Mouse (Mus musculus): ENCODE measurements at regions not wholly inside any gene's neighbourhood (a gene's known extent, or its start where the extent isn't known, plus 50 kb on each side); places are given as distances from the start of the nearest gene placed in this dataset.

DNA sequence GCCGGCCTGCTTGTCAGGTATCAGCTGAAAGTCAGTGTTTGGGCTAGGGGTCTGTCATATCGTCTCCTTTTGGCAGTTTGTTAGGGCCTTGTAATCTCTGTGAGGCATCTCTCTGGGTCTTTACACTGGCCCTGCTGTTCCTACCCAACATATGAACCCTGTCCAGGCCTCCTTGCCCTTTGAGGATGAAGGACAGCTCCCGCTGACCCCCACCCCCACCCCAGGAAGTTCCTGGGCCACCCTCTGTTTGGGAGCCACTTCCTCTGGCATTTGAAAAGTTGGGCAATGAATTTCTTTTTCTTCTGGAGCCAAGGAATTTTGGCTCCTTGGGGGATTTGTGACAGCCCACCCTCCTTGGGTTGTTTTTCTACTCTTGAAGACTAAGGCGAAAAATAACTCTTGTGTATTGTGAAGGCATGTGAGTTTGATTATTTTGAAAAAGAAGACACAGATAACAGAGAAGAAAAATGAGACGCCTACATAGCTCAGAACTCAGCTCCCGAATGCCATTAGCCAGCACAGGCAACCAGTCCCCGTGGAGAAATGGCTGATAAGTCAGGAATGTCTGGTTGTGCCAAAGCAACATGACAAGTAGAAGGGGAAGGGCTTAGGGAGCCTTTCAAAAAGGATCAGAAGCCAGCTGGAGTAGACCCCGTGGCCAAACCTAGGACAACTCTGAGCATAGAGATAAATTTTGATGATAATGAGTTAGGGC is 249.5 kb downstream of the Gm49356 start:
- 25% methylated on average over 8 of the region's 8 CpGs for WGBS
- Histone ChIP-seq H3K9me3 (ENCODE audit: low read length) (peaks cover 6% of the 10 kb centered on the region; the same call in 1 of the 2 replicates), H3K27me3 (replicated peaks; ENCODE audit: insufficient read depth, low read length) (no peaks in the 10 kb centered on the region), H3K36me3 (ENCODE audit: insufficient read depth, low read length) (no peaks in the 10 kb centered on the region), H3K4me2 (replicated peaks; ENCODE audit: low read depth, low read length) (no peak overlapping the region), H3K27ac (ENCODE audit: low read length) (peak overlapping the region; percentile 62; the same call in 1 of the 2 replicates), H3K4me3 (ENCODE audit: low read depth, low read length) (no peak overlapping the region), H3K4me1 (ENCODE audit: insufficient read depth, low read depth, low read length) (peaks cover 6% of the 10 kb centered on the region; the same call in 1 of the 2 replicates), H3K9ac (replicated peaks; ENCODE audit: low read depth) (no peak overlapping the region)
- peak; percentile 38; the same call in 1 of the 2 replicates for TF ChIP-seq EP300 (IDR thresholded peaks at IDR 0.05)
- TF ChIP-seq CTCF (IDR thresholded peaks at IDR 0.05): no peak
- DNase-seq (ENCODE audit: low spot score) (peak; percentile 58), ATAC-seq (peak; percentile 66)

- Histone ChIP-seq H3K4me2 (replicated peaks; ENCODE audit: low read depth, low read length) (no peak overlapping the region), H3K36me3 (ENCODE audit: insufficient read depth, low read length) (no peaks in the 10 kb centered on the region), H3K4me1 (ENCODE audit: insufficient read depth, low read depth, low read length) (peaks cover 6% of the 10 kb centered on the region; the same call in 1 of the 2 replicates), H3K27ac (ENCODE audit: low read length) (no peak overlapping the region), H3K9me3 (ENCODE audit: low read length) (no peaks in the 10 kb centered on the region), H3K27me3 (replicated peaks; ENCODE audit: insufficient read depth, low read length) (no peaks in the 10 kb centered on the region), H3K4me3 (ENCODE audit: low read depth, low read length) (no peak overlapping the region), H3K9ac (replicated peaks; ENCODE audit: low read depth) (no peak overlapping the region)
- no peak for TF ChIP-seq CTCF (IDR thresholded peaks at IDR 0.05)
- TF ChIP-seq EP300 (IDR thresholded peaks at IDR 0.05): 0 out of 2 replicates have a peak, but pooled peaks have one; percentile 32
- DNase-seq (ENCODE audit: low spot score) (no peak), ATAC-seq (no peak)
- WGBS: 62% methylated on average over 4 of the region's 4 CpGs
Observed at GRCm38 (mm10) chr15:59141621-59142020, 252.5 kb downstream of the Gm49356 start.

DNA sequence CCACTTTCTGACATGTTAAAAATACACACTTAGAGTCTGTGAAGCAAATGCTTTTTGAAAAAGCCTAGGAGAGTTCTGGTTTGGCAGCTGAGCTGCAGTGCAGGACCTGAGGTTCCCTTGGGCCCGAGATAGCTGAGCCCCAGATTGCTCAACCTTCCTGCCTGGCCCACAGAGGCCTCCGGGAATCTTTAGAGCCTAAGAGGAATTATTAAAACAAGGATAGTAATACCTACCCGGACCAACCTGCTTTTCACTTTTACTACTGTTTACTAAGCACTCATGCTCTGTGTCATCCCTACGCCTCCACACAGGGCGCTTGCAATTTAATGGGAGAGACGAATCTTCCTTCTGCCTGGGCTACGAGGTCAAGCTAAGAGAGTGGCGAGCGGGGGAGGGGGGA is 253.4 kb downstream of the Gm49356 start:
- ATAC-seq (no peak), DNase-seq (ENCODE audit: low spot score) (peak; percentile 37)
- H3K4me2 ChIP-seq (replicated peaks; ENCODE audit: low read depth, low read length): no peak overlapping the region
- TF ChIP-seq EP300 (IDR thresholded peaks at IDR 0.05) (no peak), CTCF (IDR thresholded peaks at IDR 0.05) (no peak)
- H3K4me3 ChIP-seq (ENCODE audit: low read depth, low read length): no peak overlapping the region
- H3K4me1 ChIP-seq (ENCODE audit: insufficient read depth, low read depth, low read length): peaks cover 6% of the 10 kb centered on the region; the same call in 1 of the 2 replicates
- no peak overlapping the region for H3K27ac ChIP-seq (ENCODE audit: low read length)
- no peaks in the 10 kb centered on the region for H3K9me3 ChIP-seq (ENCODE audit: low read length)
- no peaks in the 10 kb centered on the region for H3K36me3 ChIP-seq (ENCODE audit: insufficient read depth, low read length)
- no peak overlapping the region for H3K9ac ChIP-seq (replicated peaks; ENCODE audit: low read depth)
- 55% methylated on average over 9 of the region's 9 CpGs for WGBS
- H3K27me3 ChIP-seq (replicated peaks; ENCODE audit: insufficient read depth, low read length): no peaks in the 10 kb centered on the region

- H3K27me3 ChIP-seq (replicated peaks; ENCODE audit: insufficient read depth, low read length): no peaks in the 10 kb centered on the region
- no peak overlapping the region for H3K9ac ChIP-seq (replicated peaks; ENCODE audit: low read depth)
- no peak overlapping the region for H3K4me2 ChIP-seq (replicated peaks; ENCODE audit: low read depth, low read length)
- H3K27ac ChIP-seq (ENCODE audit: low read length): no peak overlapping the region
- TF ChIP-seq CTCF (IDR thresholded peaks at IDR 0.05) (no peak), EP300 (IDR thresholded peaks at IDR 0.05) (no peak)
- H3K4me1 ChIP-seq (ENCODE audit: insufficient read depth, low read depth, low read length): no peaks in the 10 kb centered on the region; the same call in 1 of the 2 replicates
- DNase-seq (ENCODE audit: low spot score) (no peak), ATAC-seq (no peak)
- no peaks in the 10 kb centered on the region for H3K9me3 ChIP-seq (ENCODE audit: low read length)
- WGBS: 96% methylated on average over 1 of the region's 1 CpGs
- H3K4me3 ChIP-seq (ENCODE audit: low read depth, low read length): no peak overlapping the region
- no peaks in the 10 kb centered on the region for H3K36me3 ChIP-seq (ENCODE audit: insufficient read depth, low read length)
Observed at GRCm38 (mm10) chr15:59143891-59144290, 254.8 kb downstream of the Gm49356 start.

DNA sequence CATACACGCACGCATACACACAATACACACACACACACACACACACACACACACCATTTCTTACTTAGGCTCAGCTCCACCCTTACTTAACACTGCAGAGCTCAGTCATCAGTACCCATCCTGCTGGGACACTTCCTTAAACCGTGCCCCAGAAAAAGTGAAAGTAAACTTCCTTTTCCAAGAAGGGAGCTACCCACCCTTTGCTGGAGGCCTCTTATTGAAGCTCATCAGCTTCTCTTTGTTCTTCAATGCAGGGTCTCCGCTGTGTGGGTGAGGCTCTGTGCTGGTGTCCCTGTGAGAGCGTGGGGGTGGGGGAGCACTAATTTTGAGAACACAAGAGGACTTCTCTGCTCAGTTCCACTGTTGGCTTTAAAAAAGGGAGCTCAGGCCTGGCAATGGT is 256.6 kb downstream of the Gm49356 start:
- H3K4me1 ChIP-seq (ENCODE audit: insufficient read depth, low read depth, low read length): no peaks in the 10 kb centered on the region; the same call in 1 of the 2 replicates
- 0 out of 2 replicates have a peak overlapping the region, but pooled peaks have one; percentile 11 for H3K4me2 ChIP-seq (replicated peaks; ENCODE audit: low read depth, low read length)
- H3K36me3 ChIP-seq (ENCODE audit: insufficient read depth, low read length): no peaks in the 10 kb centered on the region
- TF ChIP-seq EP300 (IDR thresholded peaks at IDR 0.05) (peak; percentile 68; the same call in 1 of the 2 replicates), CTCF (IDR thresholded peaks at IDR 0.05) (no peak)
- peak; percentile 75 for DNase-seq (ENCODE audit: low spot score)
- no peaks in the 10 kb centered on the region for H3K27me3 ChIP-seq (replicated peaks; ENCODE audit: insufficient read depth, low read length)
- WGBS: 51% methylated on average over 5 of the region's 5 CpGs
- ATAC-seq: peak; percentile 84
- no peak overlapping the region for H3K4me3 ChIP-seq (ENCODE audit: low read depth, low read length)
- no peak overlapping the region for H3K9ac ChIP-seq (replicated peaks; ENCODE audit: low read depth)
- H3K27ac ChIP-seq (ENCODE audit: low read length): no peak overlapping the region
- no peaks in the 10 kb centered on the region for H3K9me3 ChIP-seq (ENCODE audit: low read length)

GRCm38 (mm10) chr15:59146111-59146510 is 257.0 kb downstream of the Gm49356 start:
- no peak overlapping the region for H3K27ac ChIP-seq (ENCODE audit: low read length)
- no peaks in the 10 kb centered on the region for H3K36me3 ChIP-seq (ENCODE audit: insufficient read depth, low read length)
- no peak overlapping the region for H3K4me3 ChIP-seq (ENCODE audit: low read depth, low read length)
- no peaks in the 10 kb centered on the region for H3K27me3 ChIP-seq (replicated peaks; ENCODE audit: insufficient read depth, low read length)
- H3K4me1 ChIP-seq (ENCODE audit: insufficient read depth, low read depth, low read length): no peaks in the 10 kb centered on the region; the same call in 1 of the 2 replicates
- ATAC-seq: no peak
- no peaks in the 10 kb centered on the region for H3K9me3 ChIP-seq (ENCODE audit: low read length)
- H3K9ac ChIP-seq (replicated peaks; ENCODE audit: low read depth): no peak overlapping the region
- no peak for DNase-seq (ENCODE audit: low spot score)
- H3K4me2 ChIP-seq (replicated peaks; ENCODE audit: low read depth, low read length): no peak overlapping the region
- 78% methylated on average over 19 of the region's 19 CpGs for WGBS
- TF ChIP-seq EP300 (IDR thresholded peaks at IDR 0.05): no peak
- no peak for TF ChIP-seq CTCF (IDR thresholded peaks at IDR 0.05)

All from lung, postnatal 0 days (tissue).